Mouse (Mus musculus): ENCODE measurements around the gene Ppfibp1. TPM values are rescaled to one million over a fixed set of nuclear protein-coding genes. Genes with fewer than 3 reads are reported as not detected.

Ppfibp1 gene
- total RNA-seq, 2 experiments from 2014 or later, result 43.5 to 49.8 TPM

DNA sequence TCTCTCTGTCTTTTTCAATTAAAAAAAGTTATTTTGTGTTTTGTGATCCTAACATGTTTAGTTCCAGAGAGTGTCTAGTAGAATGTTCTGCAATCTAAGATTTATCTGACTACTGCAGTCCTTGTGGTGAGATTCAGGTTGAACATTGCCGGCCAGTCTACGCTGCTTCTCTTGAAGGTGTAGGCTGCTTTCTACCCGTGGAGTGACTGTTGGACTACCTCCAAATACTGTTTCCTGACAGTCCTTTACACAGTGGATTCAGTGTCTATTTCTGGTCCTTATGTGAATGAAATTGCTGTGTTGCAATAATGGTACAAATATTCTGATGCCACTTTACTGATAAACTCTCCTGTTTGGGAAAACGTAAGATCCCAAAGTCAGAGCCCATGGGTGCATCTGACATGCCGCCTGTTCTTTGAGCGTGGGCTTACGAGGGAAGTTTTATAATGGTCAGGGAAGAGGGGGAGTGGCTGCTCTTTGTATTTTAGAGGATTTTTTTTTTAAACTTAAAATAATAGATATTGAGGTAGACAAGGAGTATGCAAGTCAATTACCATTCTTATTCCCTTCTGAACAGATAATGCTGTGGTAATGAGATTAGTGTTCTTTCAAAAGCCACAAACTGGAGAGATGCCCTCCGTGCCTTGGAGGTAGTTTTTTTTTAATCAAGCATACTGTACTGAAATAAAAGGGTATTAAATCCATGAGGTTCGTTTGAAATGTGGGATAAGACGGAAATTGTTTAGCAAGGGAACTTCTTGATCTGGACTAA, 61.6 kb downstream of the Ppfibp1 start:
- no peak for DNase-seq
- intact Hi-C loops (cut with DNase I; ENCODE audit: low total_unique reads), result no loop called here

DNA sequence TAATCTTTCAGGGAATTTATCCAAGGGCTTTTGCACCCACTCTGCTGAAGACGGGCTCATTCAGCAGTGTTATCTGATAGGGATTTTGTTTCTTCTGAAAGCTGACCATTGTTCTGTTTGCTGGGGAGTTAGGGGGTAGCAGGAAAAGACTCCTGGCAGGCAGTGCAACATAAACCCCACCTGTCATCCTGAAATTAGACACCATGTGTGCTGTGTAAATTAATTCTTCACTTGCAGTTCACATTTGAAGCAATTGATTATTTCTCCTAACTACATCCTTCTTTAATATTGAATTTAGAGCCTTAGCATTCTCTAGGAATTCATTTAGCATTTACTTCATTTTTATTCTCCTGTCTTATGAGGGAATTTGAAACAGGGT, 62.2 kb downstream of the Ppfibp1 start:
- intact Hi-C loops (cut with DNase I; ENCODE audit: low total_unique reads), result no loop called here
- no peak for DNase-seq

DNA sequence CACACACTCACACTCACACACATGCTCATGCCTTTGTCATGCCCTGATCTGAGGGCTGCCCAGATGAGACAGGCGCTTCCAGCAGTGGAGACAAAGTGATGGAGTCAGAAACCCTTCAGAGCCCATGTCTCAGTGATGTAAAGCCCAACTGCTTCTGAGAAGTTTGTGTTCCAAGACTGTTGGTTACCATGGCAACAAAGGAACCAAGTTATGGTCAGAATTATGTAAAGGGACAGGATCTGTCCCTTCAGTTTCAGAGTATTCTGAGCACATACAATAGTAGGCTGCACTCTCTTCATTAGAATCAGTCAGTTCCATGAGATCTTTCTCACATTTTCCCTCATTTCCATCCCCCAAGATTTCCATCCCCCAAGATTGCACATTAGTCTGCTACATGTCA, 66.0 kb downstream of the Ppfibp1 start, which contains the start of gene 1700034J05Rik:
Gene 1700034J05Rik, minus strand, starts transcription at position 165 of the 400 bp plus-strand sequence.
- intact Hi-C loops (cut with DNase I; ENCODE audit: low total_unique reads), result no loop called here
- DNase-seq, result no peak

DNA sequence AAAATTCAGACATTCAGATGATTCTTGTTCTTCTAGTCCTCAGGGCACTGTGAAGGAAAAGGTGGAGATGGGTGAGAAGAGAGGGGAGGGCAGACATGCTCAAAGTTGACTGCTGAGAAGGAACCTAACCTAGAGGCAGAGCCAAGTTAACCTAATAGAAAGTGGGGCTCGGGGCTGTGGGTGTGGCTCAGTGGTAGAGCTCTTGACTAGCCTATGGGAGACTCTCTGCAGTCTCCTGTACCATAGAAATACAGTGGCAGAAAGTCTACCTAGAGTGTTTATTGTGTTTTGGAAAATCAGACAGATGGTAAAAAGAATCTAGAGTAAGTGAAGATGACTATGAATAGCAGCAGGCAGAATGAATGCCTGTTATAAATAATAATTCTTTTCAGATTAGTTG, 67.2 kb downstream of the Ppfibp1 start:
- DNase-seq, result no peak
- intact Hi-C loops (cut with DNase I; ENCODE audit: low total_unique reads), result no loop called here

DNA sequence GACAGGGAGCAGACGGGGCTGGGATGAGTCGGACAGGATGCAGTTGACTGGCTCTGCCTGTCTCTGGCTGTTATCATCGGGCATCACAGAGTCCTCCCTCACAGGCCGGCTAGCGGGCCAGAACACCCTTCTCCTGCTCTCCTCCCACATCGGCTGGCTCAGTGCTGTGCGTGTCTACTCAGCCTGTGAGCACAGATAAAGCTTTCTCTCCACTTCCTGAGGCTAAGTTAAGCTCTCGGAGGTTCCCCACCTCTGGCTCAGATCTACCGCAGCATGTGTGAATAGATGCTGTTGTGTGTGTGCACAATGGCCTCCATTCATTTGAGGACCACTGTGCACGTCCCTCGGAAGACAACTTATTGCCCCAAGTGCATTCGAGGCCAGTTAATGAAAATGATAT, 67.6 kb downstream of the Ppfibp1 start:
- DNase-seq, result no peak
- intact Hi-C loops (cut with DNase I; ENCODE audit: low total_unique reads), result no loop called here

DNA sequence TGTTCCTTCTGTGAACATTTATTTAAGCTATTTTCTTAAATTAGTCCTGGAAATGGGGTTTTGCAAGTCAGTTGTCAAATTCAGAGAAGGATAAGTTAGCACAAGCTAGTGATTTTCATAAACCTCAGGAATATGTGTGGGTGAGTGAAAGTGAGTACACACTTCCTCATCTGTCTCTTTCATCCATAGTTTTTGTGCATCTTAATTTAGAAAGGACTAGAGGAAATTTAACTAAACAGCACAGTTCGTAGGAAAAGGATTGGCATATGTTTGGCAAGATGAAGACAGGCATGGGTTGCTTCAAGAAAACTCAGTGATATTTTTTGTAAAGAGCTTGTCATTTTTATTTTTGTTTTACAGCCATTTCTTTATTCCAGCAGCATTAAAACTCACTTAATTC, 68.7 kb downstream of the Ppfibp1 start:
- intact Hi-C loops (cut with DNase I; ENCODE audit: low total_unique reads), result no loop called here
- DNase-seq, result no peak

DNA sequence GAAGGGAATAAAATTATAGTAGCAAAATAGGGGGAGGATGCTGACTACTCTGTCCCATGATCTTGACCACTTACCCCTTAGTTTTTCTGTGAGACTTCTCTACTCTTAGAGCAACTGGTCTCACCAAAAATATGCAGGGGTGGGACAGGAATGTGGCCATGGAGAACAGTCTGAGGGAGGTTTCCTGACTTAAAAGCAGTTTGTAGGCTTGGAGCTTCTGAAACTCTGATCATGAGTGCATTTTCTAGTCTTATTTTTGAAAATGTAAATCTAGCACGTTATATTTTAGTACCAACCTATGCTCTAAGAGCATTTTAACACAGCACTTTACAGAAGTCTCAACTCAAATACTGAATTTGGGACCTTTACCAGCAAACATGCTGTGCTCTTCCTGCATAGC, 70.4 kb downstream of the Ppfibp1 start:
- DNase-seq, result no peak
- intact Hi-C loops (cut with DNase I; ENCODE audit: low total_unique reads), result no loop called here

DNA sequence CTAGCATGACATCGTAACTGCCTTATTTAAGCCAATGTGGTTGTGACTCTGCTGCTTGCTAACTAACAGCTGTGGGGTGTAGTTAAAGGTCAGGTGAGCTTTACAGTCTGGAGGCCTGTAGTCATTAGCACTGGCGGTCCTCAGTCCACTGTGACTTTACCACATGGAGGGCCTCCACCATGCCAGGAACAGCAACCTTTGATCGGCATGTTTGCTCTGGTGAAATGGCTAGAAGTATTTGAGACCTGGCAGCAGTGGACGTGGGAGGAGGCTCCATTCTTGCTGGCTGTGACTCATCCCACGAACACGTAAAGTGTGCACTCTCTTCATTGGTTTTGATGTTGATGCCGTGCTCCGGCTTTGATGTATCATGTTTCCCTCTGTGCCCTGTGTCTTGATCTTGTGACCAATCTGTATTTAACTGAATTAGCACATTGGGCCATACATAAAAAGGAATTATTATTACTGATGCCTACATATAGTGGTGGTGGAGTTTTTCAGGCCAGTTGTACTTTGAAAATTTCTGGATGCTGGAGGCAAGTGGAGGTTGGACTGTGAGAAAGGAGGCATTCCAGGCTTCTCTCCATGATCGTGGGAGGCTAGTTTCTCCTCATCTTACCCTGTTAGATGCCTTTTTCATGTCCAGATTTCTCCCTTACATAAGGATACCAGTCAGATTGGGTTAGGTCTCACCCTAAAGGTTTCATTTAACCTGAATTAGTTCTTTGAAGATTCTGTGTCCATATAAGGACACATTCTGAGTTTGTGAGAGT, 71.8 kb downstream of the Ppfibp1 start:
- no peak for DNase-seq
- intact Hi-C loops (cut with DNase I; ENCODE audit: low total_unique reads), result no loop called here

DNA sequence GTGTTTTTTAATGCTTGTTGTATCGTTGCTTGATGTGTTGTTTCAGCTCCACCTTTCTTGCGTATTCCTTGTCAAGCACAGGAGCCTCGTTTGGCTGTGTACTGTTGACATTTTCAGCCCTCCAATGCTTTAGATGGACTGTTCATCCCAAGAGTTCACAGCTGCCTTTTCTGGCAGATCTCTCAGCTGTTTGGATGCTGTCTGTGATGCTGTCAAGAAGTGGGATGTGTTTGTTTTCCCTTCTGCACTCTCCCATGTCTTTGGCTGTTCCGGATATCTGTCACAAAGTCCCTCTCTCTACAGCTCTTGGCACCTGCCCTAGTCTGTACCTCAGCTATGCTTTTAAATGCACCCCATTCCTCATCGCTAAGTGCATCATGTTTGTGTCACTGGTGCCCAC, 72.7 kb downstream of the Ppfibp1 start:
- intact Hi-C loops (cut with DNase I; ENCODE audit: low total_unique reads), result no loop called here
- peak; percentile 22 for DNase-seq

DNA sequence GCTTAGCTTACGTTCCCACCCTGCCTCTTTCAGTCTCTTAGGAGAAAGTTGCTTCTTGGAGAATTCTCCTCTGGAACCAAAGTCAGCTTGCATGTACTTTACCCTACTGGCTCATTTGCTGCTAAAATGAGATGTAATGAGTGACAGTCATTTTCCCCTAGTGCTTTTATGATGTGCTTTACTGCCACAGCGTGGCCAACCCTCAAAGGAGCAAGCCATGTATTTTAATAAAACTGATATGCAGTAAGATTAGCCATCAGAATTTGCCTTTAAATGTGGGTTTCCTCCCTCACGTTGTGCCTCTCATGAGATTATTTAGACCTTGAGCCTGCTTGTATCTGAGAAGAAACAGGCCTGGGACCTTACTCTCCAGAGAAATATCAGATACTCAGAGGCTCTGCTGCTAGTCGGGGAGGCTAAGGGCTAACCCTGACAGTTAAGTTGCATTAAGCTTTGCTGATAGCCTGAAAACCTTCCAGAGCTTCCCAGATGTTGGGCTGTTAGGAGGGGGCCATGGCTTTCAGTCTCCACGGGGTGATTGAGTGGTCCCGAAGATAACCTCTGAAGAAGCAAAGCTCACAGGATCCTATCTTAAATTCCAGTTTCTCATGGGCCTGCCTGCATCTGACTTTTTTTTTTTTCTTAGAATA, 73.7 kb downstream of the Ppfibp1 start:
- DNase-seq, result no peak
- intact Hi-C loops (cut with DNase I; ENCODE audit: low total_unique reads), result no loop called here

DNA sequence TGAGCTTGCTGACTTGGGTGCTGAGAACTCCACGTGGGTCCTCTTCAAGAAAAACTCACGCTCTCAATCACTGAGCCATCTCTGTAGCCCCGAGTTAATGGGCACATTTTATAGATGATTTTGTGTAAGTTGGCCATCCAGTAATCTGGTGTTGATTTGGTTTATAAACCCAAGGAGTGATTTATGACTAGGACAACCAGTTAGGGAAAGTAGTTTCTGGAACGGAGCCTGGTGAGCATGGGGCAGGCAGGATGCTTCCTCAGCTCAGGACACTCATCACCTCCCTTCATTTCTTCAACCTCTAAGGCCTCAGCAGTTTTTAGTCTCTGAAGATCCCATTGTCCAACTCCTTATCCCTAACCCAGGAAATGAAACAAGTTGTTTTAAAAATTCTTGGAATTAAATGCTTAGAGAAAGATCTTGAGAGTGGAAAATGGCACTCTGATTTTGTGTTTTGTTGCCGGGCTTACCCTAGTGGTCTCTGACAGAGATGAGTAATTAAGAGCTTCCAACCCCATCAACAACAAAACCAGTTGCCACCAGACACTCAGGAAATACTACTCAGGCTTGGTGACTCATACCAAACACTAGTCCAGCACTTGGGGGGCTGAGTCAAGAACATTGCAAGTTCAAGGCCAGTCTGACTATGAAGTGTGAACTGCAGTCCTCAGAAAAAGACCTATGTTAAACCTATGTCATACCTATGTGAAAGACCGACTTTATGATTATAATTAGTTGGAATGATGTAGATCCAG, 75.3 kb downstream of the Ppfibp1 start:
- intact Hi-C loops (cut with DNase I; ENCODE audit: low total_unique reads), result no loop called here
- DNase-seq, result no peak

DNA sequence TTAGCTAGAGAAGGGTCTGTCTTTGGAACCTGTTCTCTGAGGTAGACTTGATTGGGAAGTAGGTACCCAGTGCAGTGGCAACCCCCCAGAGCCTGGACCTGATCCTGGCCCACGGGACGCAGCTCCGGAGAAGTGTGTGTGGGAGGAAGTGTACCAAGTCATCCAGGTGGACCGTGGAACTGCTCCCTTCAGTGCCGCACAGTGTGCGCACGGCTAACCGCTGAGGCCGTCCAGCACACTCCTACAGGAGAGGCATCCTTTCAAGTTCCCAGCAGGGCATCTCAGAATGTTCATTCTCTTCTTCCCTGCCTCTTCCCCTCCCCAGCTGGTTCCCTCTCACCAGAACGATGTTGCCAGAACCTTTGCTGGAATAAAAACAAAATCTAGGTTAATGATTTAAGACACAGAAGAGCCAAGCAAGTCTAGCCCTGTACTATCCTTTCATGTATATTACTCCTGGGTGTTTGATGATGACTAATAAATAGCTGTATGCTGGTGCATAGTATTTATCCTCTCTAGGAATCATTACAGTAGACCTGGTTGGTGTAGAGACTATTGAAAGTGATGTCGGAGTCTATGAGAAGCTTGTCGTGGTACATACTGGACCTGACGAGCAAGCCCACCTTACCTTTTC, 77.0 kb downstream of the Ppfibp1 start:
- intact Hi-C loops (cut with DNase I; ENCODE audit: low total_unique reads), result no loop called here
- no peak for DNase-seq

DNA sequence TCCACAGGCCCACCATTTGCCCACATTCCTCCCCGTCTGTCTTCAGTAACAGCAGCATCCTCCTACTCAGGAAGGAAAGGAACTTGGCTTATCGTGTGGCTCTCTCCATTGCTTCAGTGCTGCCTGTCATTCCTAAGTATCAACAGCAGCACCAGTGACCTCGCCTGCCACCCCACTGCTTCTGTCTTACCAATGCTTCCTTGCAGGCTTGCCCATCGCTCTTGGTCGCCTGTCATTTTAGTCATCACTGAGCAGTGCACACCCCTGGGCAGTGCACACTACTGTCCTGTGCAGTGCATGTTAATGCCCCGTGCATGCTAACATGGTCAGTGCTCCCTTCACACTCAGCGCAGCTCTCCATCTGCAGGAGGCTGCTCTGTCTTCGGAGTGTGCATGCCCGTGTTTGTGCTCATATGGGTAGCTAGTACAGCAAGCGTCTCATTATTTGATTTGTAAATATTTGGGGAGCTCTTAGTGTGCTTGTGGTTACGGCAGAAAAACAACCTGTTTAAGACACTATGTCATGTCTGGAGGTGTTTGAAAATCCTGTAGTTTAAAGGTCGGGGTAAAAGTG, 78.2 kb downstream of the Ppfibp1 start:
- no peak for DNase-seq
- intact Hi-C loops (cut with DNase I; ENCODE audit: low total_unique reads), result no loop called here

DNA sequence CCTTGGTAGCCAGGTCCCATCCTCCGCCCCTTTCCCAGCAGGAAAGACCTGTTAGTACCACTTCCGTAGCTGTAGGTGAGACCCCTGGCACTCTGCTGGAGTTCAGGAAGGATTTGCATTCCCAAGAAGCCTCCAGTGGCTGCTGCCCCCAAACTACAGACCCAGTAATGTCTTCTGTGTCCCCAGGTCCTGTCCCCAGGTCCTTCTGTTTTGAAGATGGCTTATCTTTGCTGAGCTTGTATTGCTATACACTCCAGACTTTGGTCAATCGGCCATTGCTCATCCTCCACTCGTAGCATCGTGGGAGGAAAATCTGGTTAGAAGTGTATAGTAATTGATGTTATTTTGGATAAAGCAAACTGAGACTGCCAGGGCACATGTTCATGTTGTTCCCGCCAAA, 79.5 kb downstream of the Ppfibp1 start:
- DNase-seq, result no peak
- intact Hi-C loops (cut with DNase I; ENCODE audit: low total_unique reads), result no loop called here

DNA sequence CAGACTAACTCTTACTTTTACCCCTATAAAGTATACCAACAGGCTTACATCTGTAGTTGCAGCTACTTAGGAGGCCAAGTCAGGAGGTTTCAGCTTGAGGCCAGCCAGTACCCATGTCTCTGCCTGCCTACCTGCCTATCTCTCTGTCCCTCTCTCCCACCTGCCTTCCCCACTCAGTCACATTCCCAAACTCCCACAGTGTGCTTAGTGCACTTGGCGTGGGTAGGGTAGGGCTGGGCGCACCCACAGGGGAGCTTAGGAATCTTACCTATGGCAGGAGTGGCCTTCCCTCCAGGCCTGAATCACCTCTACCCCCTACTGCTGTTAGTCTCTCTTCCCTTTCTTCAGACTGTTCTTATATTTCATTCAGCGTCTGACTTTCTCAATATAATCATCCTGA, 82.5 kb downstream of the Ppfibp1 start:
- intact Hi-C loops (cut with DNase I; ENCODE audit: low total_unique reads), result no loop called here

DNA sequence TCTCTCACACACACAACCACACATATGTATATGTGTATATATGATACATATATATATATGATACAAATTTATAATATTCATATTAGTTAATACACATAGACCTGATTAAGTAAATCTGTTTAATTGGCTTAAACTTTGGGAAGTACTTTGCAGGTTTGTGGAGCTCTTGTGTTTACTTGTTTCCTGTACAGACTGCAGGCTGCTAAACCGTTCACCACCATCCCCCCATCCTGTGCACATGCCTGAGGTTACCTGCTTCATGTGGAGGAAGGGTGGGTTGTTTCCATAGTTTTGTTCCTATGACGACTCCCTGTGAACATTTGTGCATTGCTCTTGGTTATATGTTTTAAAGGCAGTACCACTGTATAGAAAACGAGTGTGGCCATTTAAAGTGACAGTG, 83.1 kb downstream of the Ppfibp1 start:
- no peak for DNase-seq
- intact Hi-C loops (cut with DNase I; ENCODE audit: low total_unique reads), result no loop called here

More for the DNA sequence above, 82.5 kb downstream of the Ppfibp1 start:
- no peak for DNase-seq

DNA sequence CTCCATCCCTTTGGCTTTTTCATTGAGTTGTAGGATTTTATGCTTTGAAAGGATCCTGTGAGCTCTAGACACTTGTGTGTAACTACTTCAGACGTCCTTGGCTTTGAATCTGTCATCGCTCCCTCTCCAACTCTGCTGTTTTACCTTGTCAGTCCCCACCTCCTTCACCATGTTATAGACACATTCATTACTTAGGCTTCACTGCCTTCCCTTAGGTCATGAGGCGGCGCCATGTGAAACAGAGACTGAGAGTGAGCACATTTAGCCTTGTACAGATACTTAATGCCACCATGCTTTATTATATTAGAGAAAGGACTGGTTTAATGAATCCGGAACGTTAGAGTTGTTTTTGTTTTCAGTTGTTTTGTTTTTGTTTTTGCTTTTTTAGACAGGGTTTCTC, 83.7 kb downstream of the Ppfibp1 start:
- DNase-seq, result no peak
- intact Hi-C loops (cut with DNase I; ENCODE audit: low total_unique reads), result no loop called here

DNA sequence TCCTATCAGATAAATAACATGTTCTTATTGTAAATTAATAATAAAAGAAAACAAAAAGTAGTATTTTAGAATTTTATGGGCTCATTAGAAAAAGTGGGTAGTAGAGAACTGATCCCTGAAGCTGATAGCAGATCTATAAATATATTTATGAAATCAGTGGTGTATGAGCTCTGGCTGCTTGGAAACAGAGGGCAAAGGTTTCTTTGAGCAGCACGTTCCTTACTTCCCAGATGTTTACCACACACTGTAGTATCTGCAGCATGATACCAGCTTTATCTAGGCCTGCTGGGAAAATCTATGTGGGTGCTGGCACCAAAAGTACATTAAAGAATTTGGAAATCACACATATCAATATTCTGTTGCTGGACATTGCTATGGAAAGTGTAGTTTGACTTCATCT, 84.5 kb downstream of the Ppfibp1 start:
- intact Hi-C loops (cut with DNase I; ENCODE audit: low total_unique reads), result no loop called here
- no peak for DNase-seq

DNA sequence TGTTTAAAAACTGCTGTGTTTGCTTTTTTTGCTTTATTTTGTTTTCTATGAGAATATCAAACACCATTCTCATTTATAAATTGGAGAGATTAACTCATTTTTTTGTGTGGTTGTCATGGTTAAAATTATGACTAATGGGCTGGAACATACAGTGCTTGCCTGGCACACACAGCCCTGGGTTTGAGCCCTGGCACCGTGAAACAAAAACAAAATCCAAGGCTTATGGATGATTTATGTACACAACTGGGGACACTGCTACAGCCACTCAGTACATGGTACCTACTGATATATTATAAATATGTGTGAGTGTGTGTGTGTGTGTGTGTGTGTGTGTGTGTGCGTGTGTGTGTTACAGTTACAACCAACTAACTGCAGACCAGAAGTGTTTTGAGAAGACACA, 85.1 kb downstream of the Ppfibp1 start:
- no peak for DNase-seq
- intact Hi-C loops (cut with DNase I; ENCODE audit: low total_unique reads), result no loop called here

Measured in gastrocnemius, postnatal 14 days (tissue).